Mouse (Mus musculus) embryonic facial prominence, embryonic 10.5 days (tissue): ENCODE results near the gene Ptdss2. TPM values are rescaled to one million over a fixed set of nuclear protein-coding genes. Genes with fewer than 3 reads are reported as not detected.

ENCODE experiments used
- DNase-seq: peaks from one replicate; pipeline ENCODE4 v3.0.0-alpha.2; 2017; ENCODE audit warnings: low spot score
- H3K27ac ChIP-seq: fragments of 300-500 bp; sonication (generic); replicated peaks from 2 replicates; pipeline ENCODE4 v1.5.1; 2016; ENCODE audit warnings: mild to moderate bottlenecking
- H3K27me3 ChIP-seq: fragments of 300-500 bp; sonication (generic); replicated peaks from 2 replicates; pipeline ENCODE4 v1.6.1; 2016; ENCODE audit warnings: low read depth, mild to moderate bottlenecking; ENCODE audit not compliant: poor library complexity, severe bottlenecking
- H3K36me3 ChIP-seq: fragments of 300-500 bp; sonication (generic); replicated peaks from 2 replicates; pipeline ENCODE4 v1.6.1; 2016; ENCODE audit warnings: mild to moderate bottlenecking, moderate library complexity
- H3K4me1 ChIP-seq: fragments of 300-500 bp; sonication (generic); 2 replicates; pipeline ENCODE4 v1.6.1; 2016
- H3K4me3 ChIP-seq: fragments of 300-500 bp; sonication (generic); 2 replicates; pipeline ENCODE4 v1.5.1; 2016; ENCODE audit warnings: mild to moderate bottlenecking, moderate library complexity
- H3K9me3 ChIP-seq: fragments of 300-500 bp; sonication (generic); 2 replicates; pipeline ENCODE4 v1.6.1; 2016; ENCODE audit warnings: mild to moderate bottlenecking
- WGBS: fragments of 180-500 bp; shearing (Covaris S2); methylation state at CpG from one replicate; pipeline ENCODE4 v1.1.7; 2016; 5-methylcytosine and 5-hydroxymethylcytosine counted together
- polyA plus RNA-seq: library from polyadenylated mRNA; unstranded; fragments of >200 nt; fragmentation: Nextera tagmentation; extraction: Ambion mirVana; gene quantifications from 2 replicates; pipeline ENCODE4 v1.2.1, GENCODE M21; 2016

Gene Ptdss2
- polyA plus RNA-seq, 1 experiment from 2014 or later: 77.8 TPM

GRCm38 (mm10) chr7:141192776-141193347 lies 70.7 kb downstream of the Ptdss2 start:
- peak overlapping the region; percentile 95 for H3K4me3 ChIP-seq
- H3K4me1 ChIP-seq: peaks cover 34% of the 10 kb centered on the region
- no peaks in the 10 kb centered on the region for H3K27me3 ChIP-seq
- no peak for DNase-seq
- WGBS: 30% methylated on average over 12 of the region's 12 CpGs
- H3K9me3 ChIP-seq: no peaks in the 10 kb centered on the region
- H3K27ac ChIP-seq: peak overlapping the region; percentile 93
- H3K36me3 ChIP-seq: peaks cover 44% of the 10 kb centered on the region

GRCm38 (mm10) chr7:141193348-141193856 lies 71.2 kb downstream of the Ptdss2 start:
- Histone ChIP-seq H3K9me3 (no peaks in the 10 kb centered on the region), H3K27me3 (no peaks in the 10 kb centered on the region), H3K36me3 (peaks cover 44% of the 10 kb centered on the region), H3K4me3 (peak overlapping the region; percentile 95), H3K4me1 (peaks cover 34% of the 10 kb centered on the region), H3K27ac (peak overlapping the region; percentile 93)
- WGBS: 1% methylated on average over 43 of the region's 43 CpGs
- DNase-seq: no peak

- H3K36me3 ChIP-seq: peaks cover 41% of the 10 kb centered on the region
- peak within 1 kb of the TSS; percentile 95 for H3K4me3 ChIP-seq
- WGBS: under 1% methylated on average over 39 of the region's 39 CpGs
- H3K27ac ChIP-seq: peak within 1 kb of the TSS; percentile 93
- DNase-seq: peak; percentile 99
- H3K27me3 ChIP-seq: no peaks in the 10 kb centered on the region
- H3K9me3 ChIP-seq: no peaks in the 10 kb centered on the region
- H3K4me1 ChIP-seq: peaks cover 34% of the 10 kb centered on the region
These were observed 71.8 kb downstream of the Ptdss2 start, which contains the start of the genes Hras and Lrrc56 for GRCm38 (mm10) chr7:141193948-141194347. TSS of gene Hras (minus strand) at chr7:141194005. TSS of gene Lrrc56 (plus strand) at chr7:141194157.

- Histone ChIP-seq H3K4me3 (peak overlapping the region; percentile 95), H3K9me3 (no peaks in the 10 kb centered on the region), H3K36me3 (peaks cover 38% of the 10 kb centered on the region), H3K27ac (peak overlapping the region; percentile 93), H3K27me3 (no peaks in the 10 kb centered on the region), H3K4me1 (peaks cover 34% of the 10 kb centered on the region)
- DNase-seq: no peak
- WGBS: under 1% methylated on average over 23 of the region's 23 CpGs
These were observed 72.2 kb downstream of the Ptdss2 start for GRCm38 (mm10) chr7:141194409-141194808.

- under 1% methylated on average over 28 of the region's 28 CpGs for WGBS
- peaks cover 37% of the 10 kb centered on the region for H3K36me3 ChIP-seq
- peak overlapping the region; percentile 93 for H3K27ac ChIP-seq
- H3K4me1 ChIP-seq: peaks cover 34% of the 10 kb centered on the region
- peak overlapping the region; percentile 95 for H3K4me3 ChIP-seq
- no peaks in the 10 kb centered on the region for H3K9me3 ChIP-seq
- DNase-seq: peak; percentile 97
- H3K27me3 ChIP-seq: no peaks in the 10 kb centered on the region
These were observed 72.6 kb downstream of the Ptdss2 start for GRCm38 (mm10) chr7:141194830-141195229.

GRCm38 (mm10) chr7:141195754-141196153 lies 73.6 kb downstream of the Ptdss2 start:
- Histone ChIP-seq H3K9me3 (no peaks in the 10 kb centered on the region), H3K4me1 (peaks cover 34% of the 10 kb centered on the region), H3K36me3 (peaks cover 28% of the 10 kb centered on the region), H3K4me3 (peak overlapping the region; percentile 95), H3K27me3 (no peaks in the 10 kb centered on the region), H3K27ac (0 out of 2 replicates have a peak overlapping the region, but pooled peaks have one; percentile 93)
- WGBS: 92% methylated on average over 2 of the region's 2 CpGs
- no peak for DNase-seq

GRCm38 (mm10) chr7:141196619-141197282 lies 74.6 kb downstream of the Ptdss2 start:
- Histone ChIP-seq H3K4me3 (no peak overlapping the region), H3K27ac (no peak overlapping the region), H3K36me3 (peaks cover 20% of the 10 kb centered on the region), H3K27me3 (no peaks in the 10 kb centered on the region), H3K9me3 (no peaks in the 10 kb centered on the region), H3K4me1 (peaks cover 32% of the 10 kb centered on the region)
- 90% methylated on average over 8 of the region's 8 CpGs for WGBS
- DNase-seq: no peak

- Histone ChIP-seq H3K9me3 (no peaks in the 10 kb centered on the region), H3K27ac (no peak overlapping the region), H3K27me3 (no peaks in the 10 kb centered on the region), H3K36me3 (peaks cover 12% of the 10 kb centered on the region; the same call in 1 of the 2 replicates), H3K4me1 (peaks cover 18% of the 10 kb centered on the region), H3K4me3 (no peak overlapping the region)
- no peak for DNase-seq
- WGBS: 95% methylated on average over 4 of the region's 4 CpGs
These were observed 75.9 kb downstream of the Ptdss2 start for GRCm38 (mm10) chr7:141198121-141198520.

- H3K27ac ChIP-seq: no peak overlapping the region
- peaks cover 12% of the 10 kb centered on the region; the same call in 1 of the 2 replicates for H3K36me3 ChIP-seq
- no peaks in the 10 kb centered on the region for H3K4me1 ChIP-seq
- 77% methylated on average over 3 of the region's 3 CpGs for WGBS
- no peaks in the 10 kb centered on the region for H3K27me3 ChIP-seq
- H3K9me3 ChIP-seq: no peaks in the 10 kb centered on the region
- no peak for DNase-seq
- no peak overlapping the region for H3K4me3 ChIP-seq
These were observed 82.4 kb downstream of the Ptdss2 start for GRCm38 (mm10) chr7:141204546-141204945.

- 91% methylated on average over 5 of the region's 5 CpGs for WGBS
- DNase-seq: no peak
- H3K36me3 ChIP-seq: peaks cover 10% of the 10 kb centered on the region; the same call in 1 of the 2 replicates
- H3K4me3 ChIP-seq: no peak overlapping the region
- H3K9me3 ChIP-seq: no peaks in the 10 kb centered on the region
- H3K27me3 ChIP-seq: no peaks in the 10 kb centered on the region
- no peaks in the 10 kb centered on the region for H3K4me1 ChIP-seq
- no peak overlapping the region for H3K27ac ChIP-seq
These were observed 83.3 kb downstream of the Ptdss2 start for GRCm38 (mm10) chr7:141205504-141205903.

- Histone ChIP-seq H3K27ac (0 out of 2 replicates have a peak overlapping the region, but pooled peaks have one; percentile 8), H3K4me1 (0 out of 2 replicates have a peak, but pooled peaks cover 3% of the 10 kb centered on the region), H3K4me3 (no peak overlapping the region), H3K9me3 (no peaks in the 10 kb centered on the region), H3K36me3 (peaks cover 8% of the 10 kb centered on the region; the same call in 1 of the 2 replicates), H3K27me3 (no peaks in the 10 kb centered on the region)
- 90% methylated on average over 18 of the region's 18 CpGs for WGBS
- no peak for DNase-seq
These were observed 84.2 kb downstream of the Ptdss2 start for GRCm38 (mm10) chr7:141206182-141206937.
